Mouse (Mus musculus): Measurements from ENCODE around the gene Ndufs5. TPM values are rescaled to one million over a fixed set of nuclear protein-coding genes. Genes with fewer than 3 reads are reported as not detected.
A peak's percentile ranks its signal among the peaks of the same experiment; 100 is the strongest.

Gene Ndufs5
- total RNA-seq, 2 experiments from 2014 or later = 169 to 194 TPM

DNA sequence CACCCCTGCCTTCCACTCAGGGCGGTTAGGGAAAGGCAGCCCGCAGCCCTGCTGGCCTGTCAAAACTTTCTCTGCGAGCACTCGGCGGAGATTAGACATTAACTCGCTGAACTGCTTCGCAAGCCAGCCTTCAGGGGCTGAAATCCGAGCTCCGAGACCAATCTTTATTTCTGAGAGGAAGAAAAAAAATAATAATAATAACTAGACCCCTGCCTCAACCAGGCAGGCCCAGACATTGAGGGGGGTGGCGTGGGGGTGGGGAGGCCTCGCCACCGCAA is 54.4 kb downstream of the Ndufs5 start:
- peak overlapping the region; percentile 87 for H3K27ac ChIP-seq
- no peak for DNase-seq (ENCODE audit: low spot score in 2 of 2)
- H3K4me3 ChIP-seq = peak overlapping the region; percentile 74
- no peak for TF ChIP-seq CTCF (conservative IDR thresholded peaks at IDR 0.05)

DNA sequence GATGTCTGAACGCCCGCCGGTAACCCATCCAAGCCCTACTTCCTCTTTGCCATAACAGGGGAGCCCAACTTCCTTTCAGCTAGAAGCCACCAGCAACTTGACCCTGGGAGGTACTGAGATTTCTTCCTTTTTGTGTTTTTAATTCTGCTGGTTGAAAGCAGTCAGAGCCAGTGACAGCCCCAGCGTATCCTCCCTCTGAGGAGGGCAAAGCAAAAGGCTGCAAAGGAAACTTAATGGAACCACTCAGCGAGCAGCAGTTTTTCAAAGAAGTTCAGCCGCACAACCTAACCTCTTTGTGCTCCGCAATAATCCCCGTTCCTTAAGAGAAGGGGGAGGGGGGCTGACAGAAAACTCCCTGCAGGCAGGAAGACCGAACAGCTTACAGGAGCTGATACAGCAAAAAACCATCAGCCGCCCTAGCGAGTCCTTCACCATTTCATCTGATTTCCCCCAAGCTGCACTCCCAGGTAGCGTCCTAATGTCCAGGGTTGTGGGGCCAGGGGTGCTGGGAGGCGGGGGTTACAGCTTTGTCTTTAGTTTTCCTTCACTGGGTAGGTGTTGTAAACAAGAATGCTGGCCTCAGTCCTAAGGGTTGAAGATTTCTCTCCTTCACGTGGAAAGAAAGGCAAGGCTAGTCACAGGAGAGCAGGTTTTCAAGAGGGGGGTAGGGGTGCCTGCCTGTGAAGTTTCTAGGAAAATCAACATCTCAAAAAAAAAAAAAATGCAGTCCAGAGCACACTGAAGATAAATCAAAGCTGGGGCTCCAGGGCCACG is 54.9 kb downstream of the Ndufs5 start:
- Histone ChIP-seq H3K4me3 (peak overlapping the region; percentile 74), H3K27ac (peak overlapping the region; percentile 87)
- DNase-seq (ENCODE audit: low spot score in 2 of 2) = no peak
- TF ChIP-seq CTCF (conservative IDR thresholded peaks at IDR 0.05) = no peak

Other genes starting within 250 kb of the Ndufs5 start
- gene Macf1, start 33.8 kb downstream of the Ndufs5 start, total RNA-seq (2021) = 100 to 1,000 TPM; 231 to 247 TPM
- gene Akirin1, start 32.1 kb upstream of the Ndufs5 start, total RNA-seq (2021) = 10 to 100 TPM; 53.9 to 58.1 TPM
- under 1 TPM; 0.54 to 0.92 TPM for gene Rhbdl2, start 69.7 kb upstream of the Ndufs5 start, total RNA-seq (2021)
- gene 4933427I04Rik, start 141.5 kb upstream of the Ndufs5 start, total RNA-seq (2021) = not detected
- gene Mycbp, start 186.6 kb upstream of the Ndufs5 start, total RNA-seq (2021) = 10 to 100 TPM in 1 of 2 experiments, 1 to 10 TPM in 1; 9.9 to 11.3 TPM
- 10 to 100 TPM; 54.8 to 60.6 TPM for gene Rragc, start 199.2 kb upstream of the Ndufs5 start, total RNA-seq (2021)
- gene 4930535I16Rik, start 199.8 kb upstream of the Ndufs5 start, total RNA-seq (2021) = not detected